Mouse (Mus musculus): Measurements from ENCODE around the gene Nectin1. TPM values are rescaled to one million over a fixed set of nuclear protein-coding genes. Genes with fewer than 3 reads are reported as not detected.

The Nectin1 gene
- 2.0 TPM for total RNA-seq (2023)

DNA sequence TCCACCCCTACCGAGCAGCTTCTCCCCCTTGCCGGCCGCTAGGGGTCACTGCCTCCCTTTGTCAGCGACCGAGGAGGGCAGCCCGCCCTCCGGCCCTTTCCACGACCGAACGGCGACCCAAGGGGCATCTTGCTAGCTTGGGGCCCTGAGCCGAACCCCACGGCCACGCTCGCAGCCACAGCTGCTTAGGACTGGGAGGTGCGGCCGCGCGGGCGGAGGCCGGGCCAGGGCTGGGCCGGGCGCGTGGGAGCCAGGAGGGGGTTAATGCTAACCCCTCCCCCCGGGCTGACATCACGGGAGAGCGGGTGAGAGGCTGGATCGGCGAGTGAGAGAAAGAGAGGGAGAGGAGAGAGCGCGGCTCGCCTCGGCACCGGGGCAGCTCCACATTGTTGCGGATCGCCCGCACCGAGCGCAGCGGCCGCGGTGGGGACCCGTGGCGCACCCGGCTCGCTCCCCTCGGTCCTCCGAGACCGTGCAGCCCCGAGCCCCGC is at the start of gene Nectin1:
Nectin1 (plus strand) TSS at position 338 of the 491 bp plus-strand sequence.

All from CD4-positive naive resting alpha-beta T cell, adult 76 days (primary cell).